Mouse (Mus musculus) spleen, postnatal 36 days (tissue): ENCODE measurements around the gene Atg4b.

Experiments used
- DNase-seq, 2 experiments: peaks; one replicate each; pipeline ENCODE4 v3.0.0; 2022; ENCODE audit warnings: low spot score in 2 of 2, mixed read lengths in 1 of 2

Atg4b gene

GRCm38 (mm10) chr1:93751290-93751689 lies at the start of gene Atg4b:
Atg4b (plus strand) TSS chr1:93751500.
- DNase-seq: no peak

- no peak for DNase-seq
Measured at GRCm38 (mm10) chr1:93702106-93702505, 49.2 kb upstream of the Atg4b start.

GRCm38 (mm10) chr1:93703472-93704048 lies 47.7 kb upstream of the Atg4b start:
- no peak for DNase-seq

GRCm38 (mm10) chr1:93704341-93704740 lies 47.0 kb upstream of the Atg4b start:
- DNase-seq: no peak

- DNase-seq: no peak
Measured at GRCm38 (mm10) chr1:93705389-93705788, 45.9 kb upstream of the Atg4b start.

- no peak for DNase-seq
Measured at GRCm38 (mm10) chr1:93716166-93716565, 35.1 kb upstream of the Atg4b start.

- no peak for DNase-seq
Measured at GRCm38 (mm10) chr1:93721557-93721956, 29.7 kb upstream of the Atg4b start.

GRCm38 (mm10) chr1:93724623-93725022 lies 26.7 kb upstream of the Atg4b start:
- no peak for DNase-seq

- DNase-seq: no peak
Measured at GRCm38 (mm10) chr1:93725665-93726064, 25.6 kb upstream of the Atg4b start.

GRCm38 (mm10) chr1:93726116-93726515 lies 25.2 kb upstream of the Atg4b start:
- DNase-seq: no peak

GRCm38 (mm10) chr1:93726974-93727373 lies 24.3 kb upstream of the Atg4b start:
- peak; percentile 36 to 47 for DNase-seq

- no peak for DNase-seq
Measured at GRCm38 (mm10) chr1:93731103-93731502, 20.2 kb upstream of the Atg4b start.

GRCm38 (mm10) chr1:93731880-93732281 lies 19.4 kb upstream of the Atg4b start:
- no peak for DNase-seq

GRCm38 (mm10) chr1:93735859-93736258 lies 15.4 kb upstream of the Atg4b start:
- DNase-seq: no peak

- DNase-seq: no peak
Measured at GRCm38 (mm10) chr1:93737711-93738110, 13.6 kb upstream of the Atg4b start.

GRCm38 (mm10) chr1:93740671-93741070 lies 10.6 kb upstream of the Atg4b start:
- no peak for DNase-seq

- no peak for DNase-seq
Measured at GRCm38 (mm10) chr1:93741987-93742386, 9.3 kb upstream of the Atg4b start.

GRCm38 (mm10) chr1:93742910-93743309 lies 8.4 kb upstream of the Atg4b start:
- no peak for DNase-seq

GRCm38 (mm10) chr1:93746179-93746578 lies 5.1 kb upstream of the Atg4b start:
- DNase-seq: no peak

- no peak for DNase-seq
Measured at GRCm38 (mm10) chr1:93748539-93748938, 2.8 kb upstream of the Atg4b start.

- peak in 1 of 2 experiments; percentile 4 for DNase-seq
Measured at GRCm38 (mm10) chr1:93753911-93754572, 2.7 kb downstream of the Atg4b start.

GRCm38 (mm10) chr1:93754573-93755290 lies 3.4 kb downstream of the Atg4b start, which contains the start of gene Thap4:
Thap4 (minus strand) TSS chr1:93754864.
- peak; percentile 90 for DNase-seq

- DNase-seq: no peak
Measured at GRCm38 (mm10) chr1:93755291-93755610, 4.0 kb downstream of the Atg4b start.
